Mouse (Mus musculus): ENCODE results near the gene Rpl7a. TPM values are rescaled to one million over a fixed set of nuclear protein-coding genes. Genes with fewer than 3 reads are reported as not detected.

Rpl7a gene
- polyA plus RNA-seq, 1 experiment: 948 TPM

DNA sequence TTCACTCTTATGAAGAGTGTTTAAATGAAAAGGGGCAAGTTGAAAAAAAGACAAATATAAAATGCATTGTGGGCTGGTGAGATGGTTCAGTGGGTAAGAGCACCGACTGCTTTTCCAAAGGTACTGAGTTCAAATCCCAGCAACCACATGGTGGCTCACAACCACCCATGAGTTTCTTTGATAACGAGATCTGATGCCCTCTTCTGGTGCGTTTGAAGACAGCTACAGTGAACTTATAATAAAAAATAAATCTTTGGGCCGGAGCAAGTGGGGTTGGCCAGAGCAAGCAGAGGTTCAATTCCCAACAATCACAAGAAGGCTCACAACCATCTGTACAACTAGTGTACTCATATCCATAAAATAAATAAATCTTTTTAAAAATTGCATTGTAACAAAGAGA is 14.7 kb upstream of the Rpl7a start:
- WGBS: 90% methylated on average over 4 of the region's 4 CpGs
- H3K36me3 ChIP-seq (ENCODE audit: control insufficient read depth, insufficient read depth, low read length): peaks cover 1% of the 10 kb centered on the region
- DNase-seq: no peak

DNA sequence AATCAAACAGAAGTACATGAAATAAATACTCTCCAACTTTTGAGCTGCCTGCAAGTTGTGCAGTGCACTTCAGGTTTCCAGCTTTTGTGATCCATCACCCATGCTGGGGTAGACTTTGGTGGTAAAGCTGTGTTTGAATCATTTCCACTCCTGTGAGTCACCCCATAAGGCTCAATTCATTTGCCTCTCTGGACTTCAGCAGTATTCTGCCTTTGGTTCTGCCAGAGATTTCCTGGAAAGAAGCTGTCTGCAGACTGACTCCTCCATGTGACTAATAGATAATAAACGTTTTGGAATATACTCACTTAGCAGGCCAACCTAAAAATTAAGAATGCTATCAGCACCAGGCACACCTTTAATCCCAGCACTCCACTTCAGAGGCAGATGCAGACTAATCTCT is 9.8 kb upstream of the Rpl7a start:
- no peaks in the 10 kb centered on the region for H3K27me3 ChIP-seq (replicated peaks; ENCODE audit: control insufficient read depth, insufficient read depth, low read length)
- 62% methylated on average over 1 of the region's 1 CpGs for WGBS
- no peak overlapping the region for H3K27ac ChIP-seq (ENCODE audit: insufficient read depth, low read depth, low read length)
- peaks cover 13% of the 10 kb centered on the region for H3K4me1 ChIP-seq (ENCODE audit: control insufficient read depth, insufficient read depth, low read length)
- H3K36me3 ChIP-seq (ENCODE audit: control insufficient read depth, insufficient read depth, low read length): no peaks in the 10 kb centered on the region; the same call in 1 of the 2 replicates
- no peak for DNase-seq
- TF ChIP-seq CTCF (conservative IDR thresholded peaks at IDR 0.05; ENCODE audit: insufficient read depth, insufficient read length, low read depth, low read length) (no peak), POLR2A (IDR thresholded peaks at IDR 0.05; ENCODE audit: low read depth, low read length) (no peak)
- no peak overlapping the region for H3K4me3 ChIP-seq (ENCODE audit: insufficient read depth, low read depth, low read length)

More for the DNA sequence above, 14.7 kb upstream of the Rpl7a start:
- TF ChIP-seq CTCF (conservative IDR thresholded peaks at IDR 0.05; ENCODE audit: insufficient read depth, insufficient read length, low read depth, low read length) (no peak), POLR2A (IDR thresholded peaks at IDR 0.05; ENCODE audit: low read depth, low read length) (no peak)
- Histone ChIP-seq H3K4me1 (ENCODE audit: control insufficient read depth, insufficient read depth, low read length) (no peaks in the 10 kb centered on the region), H3K27ac (ENCODE audit: insufficient read depth, low read depth, low read length) (no peak overlapping the region), H3K27me3 (replicated peaks; ENCODE audit: control insufficient read depth, insufficient read depth, low read length) (no peaks in the 10 kb centered on the region), H3K4me3 (ENCODE audit: insufficient read depth, low read depth, low read length) (no peak overlapping the region)

DNA sequence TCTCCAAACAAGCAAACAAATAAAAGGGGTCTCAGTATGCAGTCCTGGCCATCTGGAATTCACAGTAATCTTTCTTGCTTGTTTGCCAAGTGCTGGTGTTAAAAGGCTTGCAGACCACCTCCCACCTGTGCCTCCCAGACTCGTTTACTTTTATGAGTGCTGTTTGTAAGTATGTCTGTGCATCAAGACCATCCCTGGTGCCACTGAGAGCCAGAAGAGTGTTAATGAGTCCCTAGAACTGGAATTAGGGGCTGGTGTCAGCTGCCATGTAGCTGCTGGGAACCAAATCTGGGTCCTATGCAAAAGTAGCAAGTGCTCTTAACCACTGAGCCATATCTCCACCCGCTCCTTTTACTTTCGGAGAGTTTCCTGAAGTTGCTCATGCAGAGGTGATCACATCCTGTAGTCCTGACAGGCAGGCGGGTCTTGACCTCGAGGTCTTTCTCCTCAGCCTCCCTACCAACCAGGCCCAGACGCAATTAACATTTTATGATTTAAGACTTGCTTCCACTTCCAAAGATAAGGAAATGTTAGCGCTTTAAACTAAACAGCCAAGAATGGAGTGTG is 8.6 kb upstream of the Rpl7a start:
- Histone ChIP-seq H3K27ac (ENCODE audit: insufficient read depth, low read depth, low read length) (no peak overlapping the region), H3K4me3 (ENCODE audit: insufficient read depth, low read depth, low read length) (peak overlapping the region; percentile 91), H3K27me3 (replicated peaks; ENCODE audit: control insufficient read depth, insufficient read depth, low read length) (no peaks in the 10 kb centered on the region), H3K36me3 (ENCODE audit: control insufficient read depth, insufficient read depth, low read length) (no peaks in the 10 kb centered on the region; the same call in 1 of the 2 replicates), H3K4me1 (ENCODE audit: control insufficient read depth, insufficient read depth, low read length) (peaks cover 13% of the 10 kb centered on the region)
- 3% methylated on average over 7 of the region's 7 CpGs for WGBS
- no peak for DNase-seq
- no peak for TF ChIP-seq CTCF (conservative IDR thresholded peaks at IDR 0.05; ENCODE audit: insufficient read depth, insufficient read length, low read depth, low read length)
- TF ChIP-seq POLR2A (IDR thresholded peaks at IDR 0.05; ENCODE audit: low read depth, low read length): no peak

DNA sequence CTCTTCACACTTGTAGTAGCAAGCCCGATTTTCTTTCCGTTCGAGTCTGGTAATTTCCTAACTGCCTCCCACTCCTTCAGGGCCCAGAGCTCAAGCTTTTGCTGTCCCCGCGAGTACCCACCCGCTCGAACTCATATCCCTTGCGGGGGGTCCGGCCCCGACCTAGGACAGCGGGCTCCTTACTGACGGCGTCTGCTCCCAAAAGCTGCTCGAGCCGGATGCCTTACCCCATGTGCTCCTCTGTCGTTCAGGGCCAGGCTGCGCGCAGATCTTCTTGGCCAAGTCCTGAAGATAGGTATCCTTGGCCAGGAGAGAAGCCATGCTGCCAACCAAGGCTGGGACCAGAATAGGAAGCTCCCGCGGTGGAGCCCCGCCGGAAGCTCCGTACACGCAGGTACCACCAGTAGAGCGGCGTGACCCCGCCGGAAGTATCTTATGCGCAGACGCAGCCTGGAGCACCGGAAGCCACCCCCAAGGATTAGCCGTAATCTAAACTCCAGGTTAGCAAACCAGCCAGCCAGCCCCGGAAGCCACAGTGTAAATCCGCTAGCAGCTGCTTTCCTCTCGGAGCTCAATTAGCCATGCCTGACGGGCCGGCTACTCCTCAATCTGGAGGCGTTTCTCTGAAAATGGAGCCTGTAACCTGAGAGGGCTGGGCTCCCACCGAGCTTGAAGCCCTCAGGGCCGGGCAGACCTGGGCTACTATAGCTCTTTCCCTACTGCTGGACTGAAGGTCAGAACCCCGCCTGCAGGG is 7.9 kb upstream of the Rpl7a start, which contains the start of gene Surf6:
Gene Surf6, minus strand, starts transcription at position 413 of the 754 bp plus-strand sequence.
- TF ChIP-seq CTCF (conservative IDR thresholded peaks at IDR 0.05; ENCODE audit: insufficient read depth, insufficient read length, low read depth, low read length): 0 out of 2 replicates have a peak, but pooled peaks have one; percentile 0
- peak; percentile 32 for TF ChIP-seq POLR2A (IDR thresholded peaks at IDR 0.05; ENCODE audit: low read depth, low read length)
- H3K27ac ChIP-seq (ENCODE audit: insufficient read depth, low read depth, low read length): peak within 1 kb of the TSS; percentile 77
- peak; percentile 99 for DNase-seq
- under 1% methylated on average over 41 of the region's 41 CpGs for WGBS
- H3K27me3 ChIP-seq (replicated peaks; ENCODE audit: control insufficient read depth, insufficient read depth, low read length): no peaks in the 10 kb centered on the region
- H3K36me3 ChIP-seq (ENCODE audit: control insufficient read depth, insufficient read depth, low read length): no peaks in the 10 kb centered on the region; the same call in 1 of the 2 replicates
- peaks cover 17% of the 10 kb centered on the region for H3K4me1 ChIP-seq (ENCODE audit: control insufficient read depth, insufficient read depth, low read length)
- H3K4me3 ChIP-seq (ENCODE audit: insufficient read depth, low read depth, low read length): peak within 1 kb of the TSS; percentile 91

DNA sequence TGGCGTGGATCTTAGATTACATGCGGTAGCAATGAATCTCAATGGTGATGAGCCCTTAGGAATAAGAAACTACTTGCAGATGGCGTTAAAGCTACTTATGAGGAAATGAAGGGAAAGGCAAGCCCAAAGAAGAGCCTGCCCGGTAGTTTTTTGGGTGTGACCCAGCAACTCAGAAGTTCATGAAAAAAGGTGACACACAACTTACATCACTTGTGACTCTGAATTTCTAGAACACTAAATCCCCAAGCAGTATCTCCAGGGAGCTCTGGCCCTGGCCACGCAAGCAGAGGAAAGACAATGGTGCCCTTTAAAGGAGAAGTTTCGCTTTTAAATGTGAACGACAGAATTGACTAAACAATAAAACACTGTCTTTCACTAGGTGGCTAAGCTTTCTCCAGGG is 7.3 kb upstream of the Rpl7a start:
- DNase-seq: no peak
- Histone ChIP-seq H3K4me3 (ENCODE audit: insufficient read depth, low read depth, low read length) (peak overlapping the region; percentile 91), H3K27me3 (replicated peaks; ENCODE audit: control insufficient read depth, insufficient read depth, low read length) (no peaks in the 10 kb centered on the region), H3K4me1 (ENCODE audit: control insufficient read depth, insufficient read depth, low read length) (peaks cover 17% of the 10 kb centered on the region), H3K36me3 (ENCODE audit: control insufficient read depth, insufficient read depth, low read length) (no peaks in the 10 kb centered on the region), H3K27ac (ENCODE audit: insufficient read depth, low read depth, low read length) (peak overlapping the region; percentile 68)
- TF ChIP-seq CTCF (conservative IDR thresholded peaks at IDR 0.05; ENCODE audit: insufficient read depth, insufficient read length, low read depth, low read length): no peak
- TF ChIP-seq POLR2A (IDR thresholded peaks at IDR 0.05; ENCODE audit: low read depth, low read length): no peak
- 8% methylated on average over 7 of the region's 7 CpGs for WGBS

DNA sequence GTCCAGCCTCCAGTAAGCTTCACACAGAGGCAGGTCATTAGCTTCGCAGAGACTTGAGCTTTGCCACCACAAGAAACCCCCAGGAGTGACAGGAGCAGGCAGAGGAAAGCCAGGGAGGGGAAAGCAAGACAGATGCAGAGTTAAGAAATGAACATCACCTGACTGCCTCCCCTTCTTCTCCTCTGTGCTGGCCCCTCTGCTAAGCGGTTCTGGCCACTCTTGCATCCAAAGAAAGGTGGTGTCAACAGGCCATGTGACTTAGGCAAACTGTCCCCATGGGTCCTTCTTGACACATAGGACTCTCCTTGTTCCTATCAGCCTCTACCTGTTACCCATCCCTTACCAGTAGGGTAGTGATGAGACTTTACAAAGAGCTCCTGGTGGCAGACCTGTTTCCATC is 4.6 kb upstream of the Rpl7a start:
- no peak for TF ChIP-seq POLR2A (IDR thresholded peaks at IDR 0.05; ENCODE audit: low read depth, low read length)
- no peak for TF ChIP-seq CTCF (conservative IDR thresholded peaks at IDR 0.05; ENCODE audit: insufficient read depth, insufficient read length, low read depth, low read length)
- Histone ChIP-seq H3K4me1 (ENCODE audit: control insufficient read depth, insufficient read depth, low read length) (peaks cover 20% of the 10 kb centered on the region), H3K36me3 (ENCODE audit: control insufficient read depth, insufficient read depth, low read length) (no peaks in the 10 kb centered on the region), H3K27ac (ENCODE audit: insufficient read depth, low read depth, low read length) (no peak overlapping the region), H3K27me3 (replicated peaks; ENCODE audit: control insufficient read depth, insufficient read depth, low read length) (no peaks in the 10 kb centered on the region), H3K4me3 (ENCODE audit: insufficient read depth, low read depth, low read length) (no peak overlapping the region)
- 89% methylated on average over 2 of the region's 2 CpGs for WGBS
- DNase-seq: no peak

DNA sequence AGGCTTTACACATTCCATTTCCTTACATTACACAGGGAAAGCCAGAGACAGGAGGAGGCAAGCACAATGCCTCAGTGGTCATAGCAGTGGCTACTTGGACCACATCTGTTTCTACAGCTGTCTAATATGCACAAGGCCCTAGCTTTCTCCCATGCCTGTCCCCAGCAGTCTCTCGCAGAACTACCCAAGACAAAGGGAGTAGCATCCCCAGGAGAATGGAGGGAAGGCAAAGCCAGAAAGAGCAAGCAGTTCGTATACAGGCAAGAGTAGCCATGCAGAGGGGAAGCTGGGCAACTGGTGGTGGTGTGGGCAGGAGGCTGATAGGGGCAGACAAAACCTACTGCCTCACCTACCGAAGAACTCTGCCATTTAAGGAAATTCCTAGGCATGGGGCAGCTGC is 4.1 kb upstream of the Rpl7a start:
- H3K27ac ChIP-seq (ENCODE audit: insufficient read depth, low read depth, low read length): no peak overlapping the region
- no peaks in the 10 kb centered on the region for H3K36me3 ChIP-seq (ENCODE audit: control insufficient read depth, insufficient read depth, low read length)
- TF ChIP-seq POLR2A (IDR thresholded peaks at IDR 0.05; ENCODE audit: low read depth, low read length): no peak
- no peak for TF ChIP-seq CTCF (conservative IDR thresholded peaks at IDR 0.05; ENCODE audit: insufficient read depth, insufficient read length, low read depth, low read length)
- no peak overlapping the region for H3K4me3 ChIP-seq (ENCODE audit: insufficient read depth, low read depth, low read length)
- DNase-seq: no peak
- H3K4me1 ChIP-seq (ENCODE audit: control insufficient read depth, insufficient read depth, low read length): peaks cover 20% of the 10 kb centered on the region
- 94% methylated on average over 3 of the region's 3 CpGs for WGBS
- no peaks in the 10 kb centered on the region for H3K27me3 ChIP-seq (replicated peaks; ENCODE audit: control insufficient read depth, insufficient read depth, low read length)
